Mouse (Mus musculus) lung, embryonic 14.5 days (tissue): ENCODE measurements around the gene Tmem141. TPM values are rescaled to one million over a fixed set of nuclear protein-coding genes. Genes with fewer than 3 reads are reported as not detected.

Experiments
- ATAC-seq: fragments of 200-750 bp; cut with Nextera tagmentation; 2 replicates; pipeline ENCODE4 v1.8.0; 2017; ENCODE audit warnings: mild to moderate bottlenecking, moderate TSS enrichment, moderate library complexity; ENCODE audit not compliant: insufficient read depth
- DNase-seq: peaks from one replicate; pipeline ENCODE4 v3.0.0-alpha.2; 2015
- H3K27ac ChIP-seq: fragments of 300-500 bp; sonication (generic); 2 replicates; pipeline ENCODE4 v1.5.1; 2014; ENCODE audit warnings: low read depth, mild to moderate bottlenecking, moderate library complexity
- H3K27me3 ChIP-seq: fragments of 300-500 bp; sonication (generic); 2 replicates; pipeline ENCODE4 v1.6.1; 2014; ENCODE audit warnings: low read length, control low read depth; ENCODE audit not compliant: insufficient read depth
- H3K36me3 ChIP-seq: fragments of 300-500 bp; sonication (generic); 2 replicates; pipeline ENCODE4 v1.6.1; 2014; ENCODE audit warnings: control low read depth; ENCODE audit not compliant: insufficient read depth
- H3K4me1 ChIP-seq: fragments of 300-500 bp; sonication (generic); 2 replicates; pipeline ENCODE4 v1.6.1; 2014; ENCODE audit warnings: antibody characterized with exemption, control low read depth; ENCODE audit not compliant: insufficient read depth
- H3K4me2 ChIP-seq: fragments of 300-500 bp; sonication (generic); 2 replicates; pipeline ENCODE4 v1.6.1; 2014; ENCODE audit warnings: mild to moderate bottlenecking
- H3K4me3 ChIP-seq: fragments of 300-500 bp; sonication (generic); 2 replicates; pipeline ENCODE4 v1.5.1; 2014; ENCODE audit warnings: low read depth, low read length
- H3K9ac ChIP-seq: fragments of 300-500 bp; sonication (generic); 2 replicates; pipeline ENCODE4 v1.6.1; 2014
- H3K9me3 ChIP-seq: fragments of 300-500 bp; sonication (generic); 2 replicates; pipeline ENCODE4 v1.6.1; 2016; ENCODE audit warnings: low read depth, low read length, control low read depth
- CTCF ChIP-seq: IDR thresholded peaks from 2 replicates; pipeline ENCODE4 v1.5.1; 2016; ENCODE audit warnings: antibody characterized with exemption, low read depth
- WGBS: fragments of 180-500 bp; shearing (Covaris S2); extraction: QIAGEN DNeasy Blood & Tissue Kit; methylation state at CpG from one replicate; pipeline ENCODE4 v1.1.7; 2014; 5-methylcytosine and 5-hydroxymethylcytosine counted together
- polyA plus RNA-seq: library from polyadenylated mRNA; unstranded; fragments of >200 nt; fragmentation: Nextera tagmentation; extraction: Ambion mirVana; gene quantifications from 2 replicates; pipeline ENCODE4 v1.2.1, GENCODE M21; 2014

Gene Tmem141
- polyA plus RNA-seq, 1 experiment from 2014 or later, result 26.0 TPM

GRCm38 (mm10) chr2:25607761-25608622, 13.8 kb downstream of the Tmem141 start, which contains the start of gene Rabl6:
Gene Rabl6, minus strand, starts transcription at chr2:25608521.
- peak within 1 kb of the TSS; percentile 100 for H3K4me3 ChIP-seq
- peaks cover 6% of the 10 kb centered on the region for H3K36me3 ChIP-seq
- peak within 1 kb of the TSS; percentile 77 for H3K4me2 ChIP-seq
- peak within 1 kb of the TSS; percentile 98 for H3K9ac ChIP-seq
- under 1% methylated on average over 80 of the region's 80 CpGs for WGBS
- H3K4me1 ChIP-seq, result peaks cover 13% of the 10 kb centered on the region
- DNase-seq, result peak; percentile 96
- peak; percentile 91 for ATAC-seq
- no peak for TF ChIP-seq CTCF
- no peaks in the 10 kb centered on the region for H3K9me3 ChIP-seq
- no peaks in the 10 kb centered on the region for H3K27me3 ChIP-seq
- peak within 1 kb of the TSS; percentile 96 for H3K27ac ChIP-seq

GRCm38 (mm10) chr2:25602526-25602925, 19.3 kb downstream of the Tmem141 start:
- no peaks in the 10 kb centered on the region for H3K27me3 ChIP-seq
- no peak overlapping the region for H3K27ac ChIP-seq
- no peak overlapping the region for H3K9ac ChIP-seq
- TF ChIP-seq CTCF, result no peak
- peaks cover 7% of the 10 kb centered on the region for H3K4me1 ChIP-seq
- no peak overlapping the region for H3K4me3 ChIP-seq
- 95% methylated on average over 5 of the region's 5 CpGs for WGBS
- peaks cover 60% of the 10 kb centered on the region for H3K36me3 ChIP-seq
- DNase-seq (no peak), ATAC-seq (no peak)
- no peak overlapping the region for H3K4me2 ChIP-seq
- H3K9me3 ChIP-seq, result no peaks in the 10 kb centered on the region

GRCm38 (mm10) chr2:25600037-25600436, 21.8 kb downstream of the Tmem141 start:
- no peaks in the 10 kb centered on the region for H3K4me1 ChIP-seq
- no peak for TF ChIP-seq CTCF
- H3K4me3 ChIP-seq, result no peak overlapping the region
- no peaks in the 10 kb centered on the region for H3K27me3 ChIP-seq
- no peak overlapping the region for H3K4me2 ChIP-seq
- H3K27ac ChIP-seq, result no peak overlapping the region
- H3K9me3 ChIP-seq, result no peaks in the 10 kb centered on the region
- WGBS, result 73% methylated on average over 2 of the region's 2 CpGs
- ATAC-seq, result no peak
- H3K36me3 ChIP-seq, result peaks cover 85% of the 10 kb centered on the region
- no peak overlapping the region for H3K9ac ChIP-seq
- no peak for DNase-seq

GRCm38 (mm10) chr2:25598749-25599148, 23.1 kb downstream of the Tmem141 start:
- Histone ChIP-seq H3K27me3 (no peaks in the 10 kb centered on the region), H3K9ac (no peak overlapping the region), H3K4me3 (no peak overlapping the region), H3K36me3 (peaks cover 86% of the 10 kb centered on the region), H3K4me2 (no peak overlapping the region), H3K27ac (no peak overlapping the region), H3K9me3 (no peaks in the 10 kb centered on the region), H3K4me1 (no peaks in the 10 kb centered on the region)
- no peak for ATAC-seq
- no peak for DNase-seq
- WGBS, result 81% methylated on average over 1 of the region's 1 CpGs
- no peak for TF ChIP-seq CTCF

- Histone ChIP-seq H3K36me3 (peaks cover 95% of the 10 kb centered on the region), H3K4me2 (no peak overlapping the region), H3K4me1 (no peaks in the 10 kb centered on the region), H3K27me3 (no peaks in the 10 kb centered on the region), H3K9me3 (no peaks in the 10 kb centered on the region), H3K4me3 (no peak overlapping the region), H3K27ac (no peak overlapping the region), H3K9ac (no peak overlapping the region)
- WGBS, result 93% methylated on average over 5 of the region's 5 CpGs
- DNase-seq (no peak), ATAC-seq (no peak)
- TF ChIP-seq CTCF, result no peak
Observed at GRCm38 (mm10) chr2:25596765-25597510, 24.9 kb downstream of the Tmem141 start.

GRCm38 (mm10) chr2:25591863-25592262, 29.9 kb downstream of the Tmem141 start:
- Histone ChIP-seq H3K9ac (no peak overlapping the region), H3K9me3 (no peaks in the 10 kb centered on the region), H3K4me2 (no peak overlapping the region), H3K27ac (no peak overlapping the region), H3K36me3 (peaks cover 91% of the 10 kb centered on the region), H3K27me3 (no peaks in the 10 kb centered on the region), H3K4me3 (no peak overlapping the region), H3K4me1 (no peaks in the 10 kb centered on the region)
- DNase-seq (peak; percentile 28), ATAC-seq (no peak)
- peak; percentile 40; the same call in 1 of the 2 replicates for TF ChIP-seq CTCF
- 77% methylated on average over 2 of the region's 2 CpGs for WGBS
